Mouse (Mus musculus) liver, embryonic 11.5 days (tissue): ENCODE measurements around the gene Ano10. TPM values are rescaled to one million over a fixed set of nuclear protein-coding genes. Genes with fewer than 3 reads are reported as not detected.
"Not testable (repeated sequence)": the region's sequence is repeated elsewhere in the genome, so short reads cannot be mapped to it uniquely, and the experiment has no call there.

Experiments
- ATAC-seq: fragments of 200-750 bp; cut with Nextera tagmentation; replicated peaks from 2 replicates; pipeline ENCODE4 v1.8.0; 2017; ENCODE audit warnings: moderate number of reproducible peaks, mild to moderate bottlenecking, moderate TSS enrichment, moderate library complexity; ENCODE audit not compliant: low FRiP score
- DNase-seq: peaks from one replicate; pipeline ENCODE4 v3.0.0-alpha.2; 2017; ENCODE audit warnings: low spot score
- H3K27ac ChIP-seq: fragments of 300-500 bp; sonication (generic); 2 replicates; pipeline ENCODE4 v1.5.1; 2014; ENCODE audit warnings: mild to moderate bottlenecking, low read depth, low read length, control low read depth
- H3K27me3 ChIP-seq: fragments of 300-500 bp; sonication (generic); replicated peaks from 2 replicates; pipeline ENCODE4 v1.6.1; 2014; ENCODE audit warnings: low read length, mixed read lengths; ENCODE audit not compliant: control insufficient read depth, insufficient read depth
- H3K36me3 ChIP-seq: fragments of 300-500 bp; sonication (generic); 2 replicates; pipeline ENCODE4 v1.6.1; 2014; ENCODE audit warnings: mild to moderate bottlenecking, low read length, moderate library complexity, mixed read lengths; ENCODE audit not compliant: control insufficient read depth, insufficient read depth
- H3K4me1 ChIP-seq: fragments of 300-500 bp; sonication (generic); replicated peaks from 2 replicates; pipeline ENCODE4 v1.6.1; 2014; ENCODE audit warnings: low read length, mixed read lengths; ENCODE audit not compliant: control insufficient read depth, insufficient read depth
- H3K4me2 ChIP-seq: fragments of 300-500 bp; sonication (generic); 2 replicates; pipeline ENCODE4 v1.6.1; 2014; ENCODE audit warnings: mild to moderate bottlenecking, control low read depth, moderate library complexity
- H3K4me3 ChIP-seq: fragments of 300-500 bp; sonication (generic); 2 replicates; pipeline ENCODE4 v1.5.1; 2014; ENCODE audit warnings: low read depth, low read length, control low read depth
- H3K9ac ChIP-seq: fragments of 300-500 bp; sonication (generic); 2 replicates; pipeline ENCODE4 v1.6.1; 2014; ENCODE audit warnings: low read depth, low read length, control low read depth
- H3K9me3 ChIP-seq: fragments of 300-500 bp; sonication (generic); 2 replicates; pipeline ENCODE4 v1.6.1; 2016; ENCODE audit warnings: low read length, inconsistent platforms, mixed read lengths; ENCODE audit not compliant: control insufficient read depth
- WGBS: fragments of 180-500 bp; shearing (Covaris S2); extraction: QIAGEN DNeasy Blood & Tissue Kit; methylation state at CpG from one replicate; pipeline ENCODE4 v1.1.7; 2014; 5-methylcytosine and 5-hydroxymethylcytosine counted together
- polyA plus RNA-seq: library from polyadenylated mRNA; unstranded; fragments of >200 nt; fragmentation: Nextera tagmentation; extraction: Ambion mirVana; gene quantifications from 2 replicates; pipeline ENCODE4 v1.2.1, GENCODE M21; 2014

The Ano10 gene
- polyA plus RNA-seq, 1 experiment from 2014 or later, result 15.4 TPM

GRCm38 (mm10) chr9:122316562-122316961 is 22.3 kb upstream of the Ano10 start:
- no peaks in the 10 kb centered on the region for H3K27me3 ChIP-seq
- H3K4me1 ChIP-seq, result no peaks in the 10 kb centered on the region
- H3K36me3 ChIP-seq, result no peaks in the 10 kb centered on the region
- no peak overlapping the region for H3K4me3 ChIP-seq
- ATAC-seq (no peak), DNase-seq (no peak)
- no peak overlapping the region for H3K27ac ChIP-seq
- 65% methylated on average over 7 of the region's 7 CpGs for WGBS
- H3K9me3 ChIP-seq, result no peaks in the 10 kb centered on the region
- H3K9ac ChIP-seq, result no peak overlapping the region
- H3K4me2 ChIP-seq, result no peak overlapping the region

- DNase-seq (no peak), ATAC-seq (no peak)
- H3K9me3 ChIP-seq, result no peaks in the 10 kb centered on the region
- no peak overlapping the region for H3K4me2 ChIP-seq
- WGBS, result 87% methylated on average over 11 of the region's 11 CpGs
- H3K27me3 ChIP-seq, result no peaks in the 10 kb centered on the region
- H3K36me3 ChIP-seq, result no peaks in the 10 kb centered on the region
- H3K4me3 ChIP-seq, result no peak overlapping the region
- no peak overlapping the region for H3K27ac ChIP-seq
- H3K4me1 ChIP-seq, result no peaks in the 10 kb centered on the region
- no peak overlapping the region for H3K9ac ChIP-seq
Measured at GRCm38 (mm10) chr9:122315501-122315900, 21.3 kb upstream of the Ano10 start.

GRCm38 (mm10) chr9:122314942-122315341 is 20.7 kb upstream of the Ano10 start:
- no peak for ATAC-seq
- H3K27ac ChIP-seq, result no peak overlapping the region
- no peak for DNase-seq
- no peak overlapping the region for H3K4me3 ChIP-seq
- H3K9me3 ChIP-seq, result no peaks in the 10 kb centered on the region
- WGBS, result 57% methylated on average over 4 of the region's 4 CpGs
- no peaks in the 10 kb centered on the region for H3K27me3 ChIP-seq
- no peaks in the 10 kb centered on the region for H3K4me1 ChIP-seq
- no peak overlapping the region for H3K9ac ChIP-seq
- H3K4me2 ChIP-seq, result no peak overlapping the region
- H3K36me3 ChIP-seq, result no peaks in the 10 kb centered on the region

GRCm38 (mm10) chr9:122314386-122314785 is 20.2 kb upstream of the Ano10 start:
- 90% methylated on average over 6 of the region's 6 CpGs for whole genome bisulfite sequencing
- no peak for ATAC-seq
- no peak overlapping the region for H3K27ac ChIP-seq

GRCm38 (mm10) chr9:122313128-122313527 is 18.9 kb upstream of the Ano10 start:
- not testable (repeated sequence) for H3K4me3 ChIP-seq, H3K27ac ChIP-seq, ATAC-seq, H3K9ac ChIP-seq, H3K4me2 ChIP-seq, DNase-seq, H3K36me3 ChIP-seq, H3K9me3 ChIP-seq, H3K27me3 ChIP-seq
- H3K4me1 ChIP-seq, result peaks cover 10% of the 10 kb centered on the region; the same call in 1 of the 2 replicates
- WGBS, result 50% methylated on average over 1 of the region's 1 CpGs

More at GRCm38 (mm10) chr9:122314386-122314785, 20.2 kb upstream of the Ano10 start:
- Histone ChIP-seq H3K4me3 (no peak overlapping the region), H3K27me3 (no peaks in the 10 kb centered on the region), H3K36me3 (no peaks in the 10 kb centered on the region), H3K9ac (no peak overlapping the region), H3K4me1 (peaks cover 5% of the 10 kb centered on the region; the same call in 1 of the 2 replicates), H3K9me3 (no peaks in the 10 kb centered on the region), H3K4me2 (no peak overlapping the region)
- DNase-seq, result no peak

GRCm38 (mm10) chr9:122312296-122312990 is 18.2 kb upstream of the Ano10 start:
- DNase-seq (no peak), ATAC-seq (no peak)
- Histone ChIP-seq H3K36me3 (no peaks in the 10 kb centered on the region), H3K4me2 (no peak overlapping the region), H3K27ac (no peak overlapping the region), H3K4me3 (no peak overlapping the region), H3K4me1 (peaks cover 10% of the 10 kb centered on the region; the same call in 1 of the 2 replicates), H3K9me3 (no peaks in the 10 kb centered on the region), H3K27me3 (no peaks in the 10 kb centered on the region), H3K9ac (no peak overlapping the region)
- 74% methylated on average over 7 of the region's 7 CpGs for WGBS

GRCm38 (mm10) chr9:122311051-122311760 is 17.0 kb upstream of the Ano10 start:
- H3K9ac ChIP-seq, result peak overlapping the region; percentile 46; the same call in 1 of the 2 replicates
- 65% methylated on average over 7 of the region's 7 CpGs for WGBS
- no peaks in the 10 kb centered on the region for H3K36me3 ChIP-seq
- H3K4me1 ChIP-seq, result peaks cover 10% of the 10 kb centered on the region; the same call in 1 of the 2 replicates
- H3K27me3 ChIP-seq, result no peaks in the 10 kb centered on the region
- no peaks in the 10 kb centered on the region for H3K9me3 ChIP-seq
- H3K4me2 ChIP-seq, result peak overlapping the region; percentile 64
- ATAC-seq (peak; percentile 24), DNase-seq (no peak)
- H3K4me3 ChIP-seq, result peak overlapping the region; percentile 48
- H3K27ac ChIP-seq, result no peak overlapping the region

- Histone ChIP-seq H3K4me2 (peak overlapping the region; percentile 64), H3K4me3 (peak overlapping the region; percentile 48), H3K9me3 (no peaks in the 10 kb centered on the region), H3K9ac (peak overlapping the region; percentile 46; the same call in 1 of the 2 replicates), H3K27me3 (no peaks in the 10 kb centered on the region), H3K27ac (no peak overlapping the region), H3K4me1 (peaks cover 10% of the 10 kb centered on the region; the same call in 1 of the 2 replicates), H3K36me3 (no peaks in the 10 kb centered on the region)
- peak; percentile 65 for ATAC-seq
- 11% methylated on average over 18 of the region's 19 CpGs for WGBS
- peak; percentile 83 for DNase-seq
Measured at GRCm38 (mm10) chr9:122310613-122311049, 16.4 kb upstream of the Ano10 start.
